Mouse (Mus musculus): ENCODE data around the gene Nnmt. TPM values are rescaled to one million over a fixed set of nuclear protein-coding genes. Genes with fewer than 3 reads are reported as not detected.

Gene Nnmt
- polyA plus RNA-seq, 1 experiment from 2014 or later: 5.3 TPM

DNA sequence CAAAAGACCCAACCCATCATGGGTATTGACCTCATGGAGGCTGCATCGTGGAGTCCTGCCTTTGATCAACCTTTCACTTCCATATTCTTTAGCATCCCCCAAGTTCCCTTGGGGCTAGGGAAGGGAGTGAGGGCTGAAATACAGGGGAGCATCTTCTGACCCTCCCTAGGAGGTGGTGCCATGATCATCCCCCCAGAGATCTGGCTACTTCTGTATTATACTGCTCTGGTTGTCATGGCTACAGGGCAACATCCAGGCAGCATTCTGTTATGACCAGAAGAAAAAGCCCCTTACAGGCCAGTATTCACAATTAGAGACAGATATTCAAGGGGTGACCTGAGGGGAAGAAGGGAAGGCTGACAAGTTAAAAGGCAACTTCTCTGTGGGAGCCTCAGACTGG, 14.3 kb upstream of the Nnmt start:
- DNase-seq (ENCODE audit: low spot score): no peak
- Histone ChIP-seq H3K4me2 (replicated peaks; ENCODE audit: low read depth) (no peak overlapping the region), H3K9me3 (ENCODE audit: control insufficient read depth, low read length) (no peaks in the 10 kb centered on the region), H3K4me1 (replicated peaks; ENCODE audit: control insufficient read depth, insufficient read depth) (no peaks in the 10 kb centered on the region), H3K27ac (replicated peaks) (no peak overlapping the region), H3K27me3 (ENCODE audit: control insufficient read depth, insufficient read depth, low read length) (no peaks in the 10 kb centered on the region), H3K9ac (ENCODE audit: low read length) (no peak overlapping the region), H3K4me3 (ENCODE audit: low read depth, low read length) (no peak overlapping the region), H3K36me3 (ENCODE audit: control insufficient read depth, insufficient read depth, low read length) (no peaks in the 10 kb centered on the region)
- ATAC-seq (ENCODE audit: low FRiP score, low TSS enrichment): no peak
- TF ChIP-seq EP300 (optimal IDR thresholded peaks at IDR 0.05) (no peak), CTCF (IDR thresholded peaks at IDR 0.05; ENCODE audit: low read depth) (no peak)
- 59% methylated on average over 1 of the region's 1 CpGs for WGBS

DNA sequence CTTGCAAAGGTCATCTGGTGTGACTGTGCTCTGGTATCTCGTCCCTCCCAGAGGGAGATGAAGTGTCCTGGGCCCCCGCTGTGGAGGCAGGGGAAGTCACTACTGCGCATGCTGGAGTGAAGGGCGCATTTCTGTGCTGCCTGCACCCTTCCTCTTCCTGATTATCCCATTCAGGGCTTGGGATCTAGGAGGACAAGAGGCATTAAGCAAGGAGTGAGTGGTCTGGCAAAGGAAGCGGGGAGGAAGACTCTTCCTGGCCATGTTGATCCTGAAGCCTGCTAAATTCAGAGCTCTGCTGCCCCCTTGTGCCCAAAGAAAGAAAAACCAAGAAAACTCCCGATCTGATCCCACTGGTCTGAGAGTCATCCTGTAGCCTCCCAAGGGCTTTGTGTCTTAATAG, 13.6 kb upstream of the Nnmt start:
- Histone ChIP-seq H3K27ac (replicated peaks) (0 out of 2 replicates have a peak overlapping the region, but pooled peaks have one; percentile 24), H3K9me3 (ENCODE audit: control insufficient read depth, low read length) (no peaks in the 10 kb centered on the region), H3K36me3 (ENCODE audit: control insufficient read depth, insufficient read depth, low read length) (no peaks in the 10 kb centered on the region), H3K27me3 (ENCODE audit: control insufficient read depth, insufficient read depth, low read length) (no peaks in the 10 kb centered on the region), H3K4me2 (replicated peaks; ENCODE audit: low read depth) (no peak overlapping the region; the same call in 1 of the 2 replicates), H3K4me3 (ENCODE audit: low read depth, low read length) (no peak overlapping the region), H3K4me1 (replicated peaks; ENCODE audit: control insufficient read depth, insufficient read depth) (no peaks in the 10 kb centered on the region), H3K9ac (ENCODE audit: low read length) (no peak overlapping the region)
- peak; percentile 80 for TF ChIP-seq CTCF (IDR thresholded peaks at IDR 0.05; ENCODE audit: low read depth)
- TF ChIP-seq EP300 (optimal IDR thresholded peaks at IDR 0.05): no peak
- peak; percentile 75 for DNase-seq (ENCODE audit: low spot score)
- 30% methylated on average over 6 of the region's 6 CpGs for WGBS
- ATAC-seq (ENCODE audit: low FRiP score, low TSS enrichment): peak; percentile 72; the same call in 1 of the 2 replicates

DNA sequence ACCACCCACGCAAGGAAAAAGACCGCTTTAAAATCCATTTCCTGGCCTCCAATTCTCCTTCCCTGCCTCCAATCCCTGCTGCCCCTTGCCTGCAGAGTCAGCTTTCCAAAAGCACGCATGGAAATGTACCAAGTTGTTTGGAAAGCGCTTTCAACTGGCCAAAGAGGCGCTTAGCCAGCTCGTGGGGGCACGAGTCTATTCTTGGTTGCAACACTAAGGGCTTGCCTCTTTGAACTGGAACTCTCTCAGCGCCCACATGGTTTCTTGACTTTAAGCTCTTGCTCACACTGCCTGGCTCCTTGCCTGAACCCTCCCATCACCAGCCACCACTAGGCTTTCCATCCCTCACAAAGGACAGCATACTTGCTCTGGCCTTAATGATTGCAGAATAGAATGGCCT, 13.2 kb upstream of the Nnmt start:
- peak; percentile 23 for DNase-seq (ENCODE audit: low spot score)
- H3K9ac ChIP-seq (ENCODE audit: low read length): no peak overlapping the region
- H3K9me3 ChIP-seq (ENCODE audit: control insufficient read depth, low read length): no peaks in the 10 kb centered on the region
- no peaks in the 10 kb centered on the region for H3K4me1 ChIP-seq (replicated peaks; ENCODE audit: control insufficient read depth, insufficient read depth)
- 62% methylated on average over 8 of the region's 8 CpGs for WGBS
- H3K4me2 ChIP-seq (replicated peaks; ENCODE audit: low read depth): no peak overlapping the region
- TF ChIP-seq EP300 (optimal IDR thresholded peaks at IDR 0.05) (no peak), CTCF (IDR thresholded peaks at IDR 0.05; ENCODE audit: low read depth) (no peak)
- no peaks in the 10 kb centered on the region for H3K36me3 ChIP-seq (ENCODE audit: control insufficient read depth, insufficient read depth, low read length)
- peak; percentile 38; the same call in 1 of the 2 replicates for ATAC-seq (ENCODE audit: low FRiP score, low TSS enrichment)
- H3K27me3 ChIP-seq (ENCODE audit: control insufficient read depth, insufficient read depth, low read length): no peaks in the 10 kb centered on the region
- no peak overlapping the region for H3K27ac ChIP-seq (replicated peaks)
- H3K4me3 ChIP-seq (ENCODE audit: low read depth, low read length): no peak overlapping the region

DNA sequence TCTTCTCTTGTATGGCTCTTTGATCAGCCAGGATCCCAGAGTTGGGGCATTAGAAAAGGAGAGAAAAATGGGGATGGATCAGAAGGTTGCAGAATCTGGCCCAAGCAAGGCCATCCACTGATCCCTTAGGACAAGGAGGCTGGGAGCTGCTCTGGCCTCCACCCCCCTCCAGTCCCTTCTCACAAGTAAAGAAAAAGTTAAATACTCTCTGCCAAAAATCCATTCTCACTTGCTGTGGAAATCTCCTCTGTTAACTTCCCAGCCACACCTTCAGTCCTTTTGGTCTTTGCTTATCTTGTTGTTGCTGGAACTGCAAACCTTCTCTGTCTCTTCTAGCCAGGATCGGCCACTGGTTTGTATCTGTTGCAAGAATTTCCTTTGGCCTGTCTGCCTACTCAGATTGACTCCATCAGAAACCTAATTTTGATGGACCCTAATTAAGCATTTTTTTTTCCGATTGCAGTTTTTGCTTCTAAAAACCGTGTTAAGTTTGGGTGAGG, 12.6 kb upstream of the Nnmt start:
- Histone ChIP-seq H3K4me3 (ENCODE audit: low read depth, low read length) (no peak overlapping the region), H3K9me3 (ENCODE audit: control insufficient read depth, low read length) (no peaks in the 10 kb centered on the region), H3K36me3 (ENCODE audit: control insufficient read depth, insufficient read depth, low read length) (no peaks in the 10 kb centered on the region), H3K9ac (ENCODE audit: low read length) (no peak overlapping the region), H3K4me1 (replicated peaks; ENCODE audit: control insufficient read depth, insufficient read depth) (no peaks in the 10 kb centered on the region), H3K27me3 (ENCODE audit: control insufficient read depth, insufficient read depth, low read length) (no peaks in the 10 kb centered on the region), H3K27ac (replicated peaks) (no peak overlapping the region), H3K4me2 (replicated peaks; ENCODE audit: low read depth) (no peak overlapping the region)
- ATAC-seq (ENCODE audit: low FRiP score, low TSS enrichment): no peak
- no peak for DNase-seq (ENCODE audit: low spot score)
- no peak for TF ChIP-seq CTCF (IDR thresholded peaks at IDR 0.05; ENCODE audit: low read depth)
- TF ChIP-seq EP300 (optimal IDR thresholded peaks at IDR 0.05): no peak
- 75% methylated on average over 3 of the region's 3 CpGs for WGBS

DNA sequence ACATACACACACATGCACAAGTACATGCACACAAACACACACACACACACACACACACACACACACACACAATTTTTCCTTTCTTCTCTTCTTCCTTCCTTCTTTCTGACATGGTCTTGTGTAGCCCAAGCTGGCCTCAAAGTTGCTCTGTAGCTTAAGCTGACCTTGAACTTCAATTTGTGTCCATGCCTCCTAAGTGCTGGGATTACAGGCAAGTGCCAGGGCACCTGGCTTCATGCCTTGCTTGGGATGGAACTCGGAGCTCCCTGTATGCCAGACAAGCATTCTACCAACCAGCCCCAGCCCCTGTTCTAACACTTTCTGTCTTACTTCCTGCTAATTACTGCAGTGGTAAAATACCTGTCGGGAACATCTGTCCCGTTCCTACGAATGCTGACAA, 8.3 kb upstream of the Nnmt start:
- WGBS: 77% methylated on average over 4 of the region's 4 CpGs
- Histone ChIP-seq H3K4me3 (ENCODE audit: low read depth, low read length) (no peak overlapping the region), H3K36me3 (ENCODE audit: control insufficient read depth, insufficient read depth, low read length) (no peaks in the 10 kb centered on the region), H3K27ac (replicated peaks) (no peak overlapping the region), H3K9me3 (ENCODE audit: control insufficient read depth, low read length) (no peaks in the 10 kb centered on the region), H3K9ac (ENCODE audit: low read length) (no peak overlapping the region), H3K27me3 (ENCODE audit: control insufficient read depth, insufficient read depth, low read length) (no peaks in the 10 kb centered on the region), H3K4me2 (replicated peaks; ENCODE audit: low read depth) (no peak overlapping the region), H3K4me1 (replicated peaks; ENCODE audit: control insufficient read depth, insufficient read depth) (no peaks in the 10 kb centered on the region)
- DNase-seq (ENCODE audit: low spot score) (no peak), ATAC-seq (ENCODE audit: low FRiP score, low TSS enrichment) (no peak)
- no peak for TF ChIP-seq CTCF (IDR thresholded peaks at IDR 0.05; ENCODE audit: low read depth)
- no peak for TF ChIP-seq EP300 (optimal IDR thresholded peaks at IDR 0.05)

DNA sequence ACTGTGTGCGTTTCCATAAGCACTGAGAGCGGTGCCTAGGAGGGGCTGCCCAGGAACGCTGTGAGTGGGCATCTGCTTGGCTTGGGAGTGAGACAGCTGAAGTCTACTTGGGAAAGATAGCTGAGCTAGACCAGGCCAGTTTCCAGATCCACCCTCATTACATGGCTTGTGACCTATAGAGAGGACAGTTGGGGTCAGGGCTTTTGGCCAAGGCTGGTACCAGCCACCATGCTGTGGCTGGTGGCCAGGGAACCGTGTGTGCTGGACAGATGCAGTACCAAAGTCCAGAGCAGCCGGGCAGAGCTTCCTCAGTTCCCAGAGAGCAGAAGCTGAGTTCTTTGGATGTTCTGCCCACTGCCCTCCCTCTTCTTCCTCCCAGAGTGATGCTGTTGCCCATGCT, 7.6 kb upstream of the Nnmt start:
- Histone ChIP-seq H3K4me1 (replicated peaks; ENCODE audit: control insufficient read depth, insufficient read depth) (no peaks in the 10 kb centered on the region), H3K9me3 (ENCODE audit: control insufficient read depth, low read length) (no peaks in the 10 kb centered on the region), H3K4me3 (ENCODE audit: low read depth, low read length) (no peak overlapping the region), H3K27ac (replicated peaks) (no peak overlapping the region), H3K4me2 (replicated peaks; ENCODE audit: low read depth) (no peak overlapping the region), H3K27me3 (ENCODE audit: control insufficient read depth, insufficient read depth, low read length) (no peaks in the 10 kb centered on the region), H3K36me3 (ENCODE audit: control insufficient read depth, insufficient read depth, low read length) (no peaks in the 10 kb centered on the region), H3K9ac (ENCODE audit: low read length) (no peak overlapping the region)
- DNase-seq (ENCODE audit: low spot score) (no peak), ATAC-seq (ENCODE audit: low FRiP score, low TSS enrichment) (no peak)
- WGBS: 83% methylated on average over 5 of the region's 5 CpGs
- TF ChIP-seq EP300 (optimal IDR thresholded peaks at IDR 0.05) (no peak), CTCF (IDR thresholded peaks at IDR 0.05; ENCODE audit: low read depth) (no peak)
